Mouse (Mus musculus): ENCODE data around the gene Rcc1l.

Rcc1l gene

GRCm38 (mm10) chr5:134115639-134116259 lies 60.8 kb downstream of the Rcc1l start:
- no peak for DNase-seq (ENCODE audit: low spot score)

- DNase-seq (ENCODE audit: low spot score) = no peak
Measured at GRCm38 (mm10) chr5:134114981-134115380, 61.6 kb downstream of the Rcc1l start.

GRCm38 (mm10) chr5:134105829-134106228 lies 70.7 kb downstream of the Rcc1l start:
- no peak for DNase-seq (ENCODE audit: low spot score)

GRCm38 (mm10) chr5:134102720-134103119 lies 73.9 kb downstream of the Rcc1l start:
- no peak for DNase-seq (ENCODE audit: low spot score)

- peak; percentile 10 for DNase-seq (ENCODE audit: low spot score)
Measured at GRCm38 (mm10) chr5:134101883-134102282, 74.7 kb downstream of the Rcc1l start.

GRCm38 (mm10) chr5:134101322-134101721 lies 75.3 kb downstream of the Rcc1l start:
- DNase-seq (ENCODE audit: low spot score) = no peak

- DNase-seq (ENCODE audit: low spot score) = no peak
Measured at GRCm38 (mm10) chr5:134100232-134100771, 76.3 kb downstream of the Rcc1l start.

GRCm38 (mm10) chr5:134099496-134100211 lies 76.9 kb downstream of the Rcc1l start, which contains the start of gene Castor2:
Gene Castor2 (plus strand): TSS chr5:134099711.
- peak; percentile 91 for DNase-seq (ENCODE audit: low spot score)

- peak; percentile 26 for DNase-seq (ENCODE audit: low spot score)
Measured at GRCm38 (mm10) chr5:134098976-134099375, 77.6 kb downstream of the Rcc1l start.

- DNase-seq (ENCODE audit: low spot score) = no peak
Measured at GRCm38 (mm10) chr5:134098341-134098902, 78.2 kb downstream of the Rcc1l start.
